Mouse (Mus musculus) midbrain, postnatal 0 days (tissue): ENCODE results near the gene Galr3. TPM values are rescaled to one million over a fixed set of nuclear protein-coding genes. Genes with fewer than 3 reads are reported as not detected.
"Not testable (repeated sequence)": the region's sequence is repeated elsewhere in the genome, so short reads cannot be mapped to it uniquely, and the experiment has no call there.

Experiments
- ATAC-seq: fragments of 200-750 bp; cut with Nextera tagmentation; 2 replicates; pipeline ENCODE4 v1.8.0; 2017; ENCODE audit warnings: moderate number of reproducible peaks, mild to moderate bottlenecking, moderate TSS enrichment, moderate library complexity; ENCODE audit not compliant: low FRiP score
- DNase-seq: peaks from one replicate; pipeline ENCODE4 v3.0.0-alpha.2; 2015; ENCODE audit warnings: low spot score
- H3K27ac ChIP-seq: fragments of 300-500 bp; sonication (generic); 2 replicates; pipeline ENCODE4 v1.5.1; 2014; ENCODE audit warnings: low read depth, mild to moderate bottlenecking, low read length, mixed read lengths
- H3K27me3 ChIP-seq: fragments of 300-500 bp; sonication (generic); 2 replicates; pipeline ENCODE4 v1.6.1; 2014; ENCODE audit warnings: low read length, control low read depth, mixed read lengths; ENCODE audit not compliant: insufficient read depth
- H3K36me3 ChIP-seq: fragments of 300-500 bp; sonication (generic); 2 replicates; pipeline ENCODE4 v1.6.1; 2014; ENCODE audit warnings: low read length, control low read depth, mixed read lengths; ENCODE audit not compliant: insufficient read depth
- H3K4me1 ChIP-seq: fragments of 300-500 bp; sonication (generic); 2 replicates; pipeline ENCODE4 v1.6.1; 2014; ENCODE audit warnings: mild to moderate bottlenecking, control low read depth, antibody characterized with exemption, low read length, mixed read lengths; ENCODE audit not compliant: insufficient read depth
- H3K4me2 ChIP-seq: fragments of 300-500 bp; sonication (generic); 2 replicates; pipeline ENCODE4 v1.6.1; 2014; ENCODE audit warnings: low read depth, mild to moderate bottlenecking, low read length, mixed read lengths; ENCODE audit not compliant: poor library complexity, severe bottlenecking
- H3K4me3 ChIP-seq: fragments of 300-500 bp; sonication (generic); 2 replicates; pipeline ENCODE4 v1.5.1; 2014; ENCODE audit warnings: low read depth, mild to moderate bottlenecking, low read length, moderate library complexity
- H3K9ac ChIP-seq: fragments of 300-500 bp; sonication (generic); replicated peaks from 2 replicates; pipeline ENCODE4 v1.6.1; 2014; ENCODE audit warnings: mild to moderate bottlenecking, low read length, moderate library complexity, mixed read lengths; ENCODE audit not compliant: poor library complexity, severe bottlenecking
- H3K9me3 ChIP-seq: fragments of 300-500 bp; sonication (generic); 2 replicates; pipeline ENCODE4 v1.6.1; 2016; ENCODE audit warnings: low read length, control low read depth
- CTCF ChIP-seq: IDR thresholded peaks from 2 replicates; pipeline ENCODE4 v1.5.1; 2016; ENCODE audit warnings: antibody characterized with exemption, mild to moderate bottlenecking
- WGBS: fragments of 180-500 bp; shearing (Covaris S2); extraction: QIAGEN DNeasy Blood & Tissue Kit; methylation state at CpG from one replicate; pipeline ENCODE4 v1.1.7; 2014; 5-methylcytosine and 5-hydroxymethylcytosine counted together
- polyA plus RNA-seq: library from polyadenylated mRNA; unstranded; fragments of >200 nt; fragmentation: Nextera tagmentation; extraction: Ambion mirVana; gene quantifications from 2 replicates; pipeline ENCODE4 v1.2.1, GENCODE M21; 2015
- total RNA-seq: library from RNA; depleted of rRNA; stranded (reverse); fragments of >200 nt; gene quantifications from 2 replicates; pipeline ENCODE4 v1.2.3, GENCODE M21; 2014

Gene Galr3
- total and polyA plus RNA-seq, 2 experiments from 2014 or later: 0.25 to 3.9 TPM

DNA sequence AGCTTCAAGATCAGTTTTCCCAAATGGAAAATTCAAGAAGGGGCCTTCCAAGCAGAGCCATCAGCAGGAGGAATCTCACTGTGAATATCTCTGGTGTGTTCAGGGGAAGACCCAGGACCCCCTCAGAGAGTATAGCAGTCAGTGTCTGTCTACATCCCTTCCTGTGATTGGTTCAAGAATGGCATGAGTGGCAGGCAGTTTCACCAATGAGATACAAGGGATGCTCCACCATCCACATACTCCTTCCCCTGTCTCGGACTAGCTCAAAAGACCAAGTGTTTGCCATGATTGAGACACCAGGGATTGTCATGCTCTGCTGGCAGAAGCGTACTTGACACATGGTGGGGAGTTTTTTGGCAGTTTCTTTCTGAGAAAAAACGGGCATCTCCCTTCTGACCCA lies 35.0 kb upstream of the Galr3 start:
- Histone ChIP-seq H3K4me1 (no peaks in the 10 kb centered on the region), H3K9me3 (no peaks in the 10 kb centered on the region), H3K27ac (no peak overlapping the region), H3K9ac (no peak overlapping the region), H3K4me2 (no peak overlapping the region), H3K36me3 (peaks cover 37% of the 10 kb centered on the region), H3K4me3 (no peak overlapping the region), H3K27me3 (no peaks in the 10 kb centered on the region)
- WGBS: 63% methylated on average over 3 of the region's 3 CpGs
- TF ChIP-seq CTCF: no peak
- ATAC-seq: no peak
- DNase-seq: peak; percentile 70

DNA sequence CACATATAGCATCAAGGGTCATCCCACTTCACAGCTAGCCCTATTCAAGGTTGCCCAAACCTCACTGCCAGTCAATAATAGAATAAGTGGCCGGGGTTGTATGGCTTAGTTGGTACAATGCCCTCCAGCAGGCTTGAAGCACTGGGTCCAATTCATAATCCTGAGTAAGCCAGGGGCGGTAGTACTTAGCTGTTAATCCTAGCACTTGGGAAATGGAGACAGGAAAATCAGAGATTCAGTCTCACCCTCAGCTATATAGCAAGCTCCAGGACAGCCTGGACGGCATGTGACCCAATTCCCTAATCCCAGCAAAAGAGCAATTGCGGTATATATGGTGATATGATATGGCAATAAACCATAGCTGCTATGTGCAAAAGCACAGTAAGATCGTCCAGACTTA lies 34.6 kb upstream of the Galr3 start:
- no peaks in the 10 kb centered on the region for H3K27me3 ChIP-seq
- ATAC-seq (no peak), DNase-seq (no peak)
- no peak overlapping the region for H3K9ac ChIP-seq
- H3K27ac ChIP-seq: no peak overlapping the region
- peaks cover 33% of the 10 kb centered on the region for H3K36me3 ChIP-seq
- H3K4me1 ChIP-seq: no peaks in the 10 kb centered on the region
- no peak overlapping the region for H3K4me3 ChIP-seq
- H3K4me2 ChIP-seq: no peak overlapping the region
- H3K9me3 ChIP-seq: no peaks in the 10 kb centered on the region
- 85% methylated on average over 5 of the region's 5 CpGs for WGBS
- no peak for TF ChIP-seq CTCF

DNA sequence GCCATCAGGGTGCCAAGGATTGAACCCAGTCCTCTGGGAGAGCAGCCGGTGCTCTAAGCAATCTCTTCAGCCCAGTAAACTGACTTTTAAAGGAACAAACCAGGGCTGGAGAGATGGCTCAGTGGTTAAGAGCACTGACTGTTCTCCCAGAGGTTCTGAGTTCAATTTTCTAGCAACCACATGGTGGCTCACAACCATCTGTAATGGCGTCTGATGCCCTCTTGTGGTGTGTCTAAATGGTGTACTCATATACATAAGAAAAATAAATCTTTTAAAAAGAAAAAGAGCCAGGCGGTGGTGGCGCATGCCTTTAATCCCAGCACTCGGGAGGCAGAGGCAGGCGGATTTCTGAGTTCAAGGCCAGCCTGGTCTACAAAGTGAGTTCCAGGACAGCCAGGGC lies 33.8 kb upstream of the Galr3 start:
- H3K9ac ChIP-seq, H3K4me1 ChIP-seq, H3K9me3 ChIP-seq, H3K27ac ChIP-seq, ATAC-seq, H3K27me3 ChIP-seq, H3K4me2 ChIP-seq, DNase-seq, H3K4me3 ChIP-seq: not testable (repeated sequence)
- H3K36me3 ChIP-seq: peaks cover 30% of the 10 kb centered on the region
- TF ChIP-seq CTCF: peak; percentile 31; the same call in 1 of the 2 replicates
- 89% methylated on average over 6 of the region's 6 CpGs for WGBS

DNA sequence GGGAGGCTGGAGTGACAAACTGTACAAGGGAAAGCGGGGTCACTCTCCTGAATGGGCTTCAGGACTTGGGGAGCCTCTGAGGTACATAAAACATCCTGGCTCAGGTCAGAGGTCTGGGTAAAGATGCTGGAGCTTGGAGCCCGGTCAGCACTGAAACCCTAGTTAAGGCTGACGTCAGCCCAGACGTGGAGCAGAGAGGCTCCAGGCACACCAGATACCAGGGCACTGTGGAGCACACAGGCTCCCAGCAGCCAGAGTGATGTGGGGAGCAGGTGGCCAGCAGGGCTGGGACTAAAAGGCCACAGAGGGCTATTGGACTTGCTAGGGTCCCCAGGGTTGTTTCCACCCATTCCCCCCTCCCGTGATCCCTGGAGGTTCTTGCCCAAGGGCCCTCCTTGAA lies 32.0 kb upstream of the Galr3 start:
- WGBS: 64% methylated on average over 5 of the region's 5 CpGs
- peaks cover 16% of the 10 kb centered on the region for H3K36me3 ChIP-seq
- ATAC-seq (no peak), DNase-seq (no peak)
- H3K27me3 ChIP-seq: no peaks in the 10 kb centered on the region
- H3K27ac ChIP-seq: no peak overlapping the region
- H3K4me2 ChIP-seq: no peak overlapping the region
- no peaks in the 10 kb centered on the region for H3K9me3 ChIP-seq
- no peak overlapping the region for H3K9ac ChIP-seq
- TF ChIP-seq CTCF: no peak
- no peak overlapping the region for H3K4me3 ChIP-seq
- H3K4me1 ChIP-seq: no peaks in the 10 kb centered on the region

DNA sequence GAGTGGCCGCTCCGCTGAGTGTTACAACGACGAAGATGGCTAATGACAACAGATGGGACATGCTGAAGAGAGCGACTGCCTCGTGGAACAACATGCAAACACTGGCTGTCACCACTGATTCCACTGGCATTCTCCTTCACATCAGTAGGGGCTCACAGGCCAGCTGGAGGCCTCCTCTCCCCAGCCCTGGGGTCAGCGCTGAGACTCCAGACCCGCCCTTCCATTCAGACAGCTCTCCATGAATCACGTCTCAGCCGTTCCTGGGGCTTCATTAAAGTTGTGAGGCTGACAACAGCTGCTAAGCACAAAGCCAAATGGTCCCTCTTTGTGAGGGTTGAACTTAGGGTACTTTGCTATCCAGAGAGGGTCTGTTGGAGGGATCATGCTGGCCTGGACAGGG lies 30.1 kb upstream of the Galr3 start:
- TF ChIP-seq CTCF: no peak

DNA sequence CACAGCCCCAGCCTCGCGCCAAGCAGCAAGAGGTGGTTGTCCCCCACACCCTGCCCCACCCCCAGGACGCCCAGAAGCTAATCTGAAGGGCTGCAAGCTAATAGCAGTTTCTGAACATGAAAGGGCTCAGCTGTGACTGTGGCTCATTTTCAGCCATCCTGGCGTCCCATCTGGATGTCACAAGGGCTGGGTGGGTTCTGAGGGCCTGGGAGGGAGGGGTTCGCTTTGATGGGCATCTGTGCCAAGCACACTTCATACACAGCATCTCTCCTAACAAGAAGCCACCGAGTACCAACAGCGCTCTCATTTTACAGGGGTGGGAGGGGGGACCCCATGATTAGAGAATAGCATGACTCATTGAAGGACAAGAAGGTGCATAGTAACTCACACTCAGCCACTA lies 28.3 kb upstream of the Galr3 start:
- Histone ChIP-seq H3K4me2 (no peak overlapping the region), H3K4me3 (no peak overlapping the region), H3K9ac (no peak overlapping the region), H3K27me3 (no peaks in the 10 kb centered on the region), H3K4me1 (no peaks in the 10 kb centered on the region), H3K36me3 (no peaks in the 10 kb centered on the region), H3K27ac (no peak overlapping the region), H3K9me3 (no peaks in the 10 kb centered on the region)
- no peak for TF ChIP-seq CTCF
- WGBS: 65% methylated on average over 7 of the region's 7 CpGs
- DNase-seq (peak; percentile 55), ATAC-seq (no peak)

More for the DNA sequence above, 30.1 kb upstream of the Galr3 start:
- Histone ChIP-seq H3K27me3 (no peaks in the 10 kb centered on the region), H3K9ac (no peak overlapping the region), H3K4me2 (no peak overlapping the region), H3K4me3 (no peak overlapping the region), H3K36me3 (0 out of 2 replicates have a peak, but pooled peaks cover under 1% of the 10 kb centered on the region), H3K27ac (no peak overlapping the region), H3K9me3 (no peaks in the 10 kb centered on the region), H3K4me1 (no peaks in the 10 kb centered on the region)
- no peak for ATAC-seq
- 63% methylated on average over 10 of the region's 10 CpGs for WGBS
- no peak for DNase-seq
